Comparison of ENCODE assay signal across 20 mouse cellular contexts in genomic region chr5:32154931-32155688, GRCm38 (mm10). TPM values are rescaled to one million over a fixed set of nuclear protein-coding genes. Genes with fewer than 3 reads are reported as not detected.
DNase-seq lines count a peak whose midpoint lies in the region; ATAC-seq and TF ChIP-seq lines count a peak whose summit lies in the region.
"Had no signal": no experiment of that assay in that cellular context is flagged by ENCODE, and none has a peak within 500 bp of the region (broad histone marks: within the 10 kb centered on the region; RNA-seq: fewer than 3 reads in every experiment).

No protein-coding gene starts in this region.

- no peak overlapping the region for H3ac ChIP-seq in myocyte (ENCODE audit: control insufficient read depth, insufficient read length)

- peak; percentile 60 for TF ChIP-seq POLR2A in myocyte (IDR thresholded peaks at IDR 0.05; ENCODE audit: insufficient read length, low read depth)

- no peaks in the 10 kb centered on the region for H3K9me3 ChIP-seq in kidney, embryonic 14.5 days (ENCODE audit: control insufficient read depth, low read length)
- H3K9me3 ChIP-seq in heart, embryonic 10.5 days, result no peaks in the 10 kb centered on the region
- H3K9me3 ChIP-seq: embryonic facial prominence, embryonic 13.5 days; forebrain, embryonic 12.5 days; limb, embryonic 12.5 days; neural tube, embryonic 12.5 days had no signal

- peaks cover 20% of the 10 kb centered on the region; the same call in 1 of the 2 replicates for H3K4me1 ChIP-seq in kidney, embryonic 14.5 days (ENCODE audit: control insufficient read depth, insufficient read depth, low read length)
- peaks cover 29% of the 10 kb centered on the region for H3K4me1 ChIP-seq in heart, embryonic 10.5 days

- DNase-seq in adrenal gland, postnatal 14 days, result peak; percentile 62
- no peak for DNase-seq in adrenal gland, postnatal 4 days (ENCODE audit: low spot score in 2 of 2)
- DNase-seq in kidney, adult 18-20 months, result peak; percentile 31
- no peak for DNase-seq in heart, embryonic 10.5 days (ENCODE audit: low spot score)
- no peak for DNase-seq in left cerebral cortex, postnatal 25 days (ENCODE audit: low spot score in 2 of 2)
- no peak for DNase-seq in lung, postnatal 36 days
- DNase-seq: adrenal gland, postnatal 10 days; cerebellum, postnatal 36 days; layer of hippocampus, postnatal 36 days; liver, postnatal 0 days; midbrain, embryonic 14.5 days; thymus, postnatal 4 days had no signal

- ATAC-seq in kidney, embryonic 14.5 days (ENCODE audit: low FRiP score, low TSS enrichment), result no peak
- ATAC-seq: intestine, embryonic 16.5 days; liver, postnatal 0 days had no signal

- no peaks in the 10 kb centered on the region for H3K27me3 ChIP-seq in kidney, embryonic 14.5 days (ENCODE audit: control insufficient read depth, insufficient read depth, low read length)
- H3K27me3 ChIP-seq in heart, embryonic 10.5 days (ENCODE audit: insufficient read depth, poor library complexity, severe bottlenecking), result peaks cover 18% of the 10 kb centered on the region; the same call in 1 of the 2 replicates
- no peaks in the 10 kb centered on the region for H3K27me3 ChIP-seq in myocyte (ENCODE audit: control insufficient read depth, insufficient read depth, insufficient read length)
- H3K27me3 ChIP-seq: forebrain, embryonic 12.5 days; neural tube, embryonic 12.5 days had no signal

- WGBS in kidney, embryonic 14.5 days, result 66% methylated on average over 9 of the region's 9 CpGs
- WGBS in heart, embryonic 10.5 days, result 73% methylated on average over 9 of the region's 9 CpGs

- no peak overlapping the region for H3K27ac ChIP-seq in kidney, embryonic 14.5 days (ENCODE audit: low read depth, low read length)
- peak overlapping the region; percentile 22; the same call in 1 of the 2 replicates for H3K27ac ChIP-seq in heart, embryonic 10.5 days
- H3K27ac ChIP-seq: embryonic facial prominence, embryonic 13.5 days; forebrain, embryonic 12.5 days; limb, embryonic 12.5 days; macrophage; neural tube, embryonic 12.5 days had no signal

- peaks cover 33% of the 10 kb centered on the region for H3K36me3 ChIP-seq in kidney, embryonic 14.5 days (ENCODE audit: control insufficient read depth, insufficient read depth, low read length)
- peaks cover 34% of the 10 kb centered on the region for H3K36me3 ChIP-seq in heart, embryonic 10.5 days
- peaks cover 54% of the 10 kb centered on the region for H3K36me3 ChIP-seq in myocyte (ENCODE audit: control insufficient read depth, insufficient read depth)
- H3K36me3 ChIP-seq: forebrain, embryonic 12.5 days; limb, embryonic 12.5 days; neural tube, embryonic 12.5 days had no signal

- intact Hi-C loops in left cerebral cortex, postnatal 25 days (cut with DNase I), result no loop called here

- H3K79me2 ChIP-seq in myocyte (ENCODE audit: control insufficient read depth, insufficient read depth), result no peaks in the 10 kb centered on the region

- H3K4me3 ChIP-seq in kidney, embryonic 14.5 days (ENCODE audit: low read length), result no peak overlapping the region
- no peak overlapping the region for H3K4me3 ChIP-seq in heart, embryonic 10.5 days
- H3K4me3 ChIP-seq in myocyte, result no peak overlapping the region
- H3K4me3 ChIP-seq: embryonic facial prominence, embryonic 13.5 days; forebrain, embryonic 12.5 days; limb, embryonic 12.5 days; neural tube, embryonic 12.5 days had no signal

- H3K9ac ChIP-seq in kidney, embryonic 14.5 days (ENCODE audit: low read depth, low read length), result no peak overlapping the region
- H3K9ac ChIP-seq: embryonic facial prominence, embryonic 13.5 days; forebrain, embryonic 12.5 days; limb, embryonic 12.5 days; liver, postnatal 0 days; neural tube, embryonic 12.5 days had no signal

- H3K4me2 ChIP-seq in kidney, embryonic 14.5 days (replicated peaks; ENCODE audit: low read depth, low read length), result no peak overlapping the region
- H3K4me2 ChIP-seq in myocyte (ENCODE audit: low read depth), result no peak overlapping the region
- H3K4me2 ChIP-seq: embryonic facial prominence, embryonic 13.5 days; forebrain, embryonic 12.5 days; limb, embryonic 12.5 days; neural tube, embryonic 12.5 days had no signal

TF ChIP-seq in myocyte, 11 proteins besides CTCF, POLR2A, EP300 and RAD21:
- TF ChIP-seq E2F4 (IDR thresholded peaks at IDR 0.05; ENCODE audit: insufficient read depth) (no peak), CEBPB (IDR thresholded peaks at IDR 0.05; ENCODE audit: insufficient read depth, poor library complexity, severe bottlenecking) (no peak), USF1 (IDR thresholded peaks at IDR 0.05; ENCODE audit: low read depth) (no peak), MYOG (IDR thresholded peaks at IDR 0.05; ENCODE audit: control insufficient read depth in 1 of 3, insufficient read depth in 1 of 3, insufficient read length in 2 of 3, low read depth in 2 of 3) (peak in 1 of 3 experiments; percentile 53), POLR2AphosphoS2 (IDR thresholded peaks at IDR 0.05; ENCODE audit: insufficient read length, low read depth) (peak; percentile 90), MAX (IDR thresholded peaks at IDR 0.05; ENCODE audit: low read depth) (no peak)

RNA-seq across cellular contexts. Expression of gene Fosl2, which starts 19.5 kb away (rescaled TPM):
- 206 and 280 TPM in 2 replicates for total RNA-seq in adrenal gland, postnatal 14 days (2021)
- total RNA-seq in adrenal gland, postnatal 4 days (2021), result 100 to 1,000 TPM; 248 to 278 TPM
- polyA plus RNA-seq in kidney, embryonic 14.5 days (2014; fragmentation: Nextera tagmentation; extraction: Ambion mirVana), result 7.0 and 7.1 TPM in 2 replicates
- polyA plus RNA-seq in heart, embryonic 10.5 days (2016; fragmentation: Nextera tagmentation; extraction: Ambion mirVana), result 2.1 TPM in 2 replicates
- polyA plus RNA-seq in myocyte (2012; fragmentation: generic; extraction: Trizol), result 30.9 TPM
- total RNA-seq in left cerebral cortex, postnatal 25 days (2021), result 10 to 100 TPM; 41.8 to 45.5 TPM

Comparison
In these comparisons a context has a peak if more than half of its experiments do, and no peak if none do; other contexts are left out.
1. DNase-seq: peak in adrenal gland, postnatal 14 days (single experiment) and kidney, adult 18-20 months (single experiment); none in adrenal gland, postnatal 4 days (0 of 2), heart, embryonic 10.5 days (single experiment), left cerebral cortex, postnatal 25 days (0 of 2) and lung, postnatal 36 days (single experiment).